Mouse (Mus musculus): Measurements from ENCODE around the gene Sar1a. TPM values are rescaled to one million over a fixed set of nuclear protein-coding genes. Genes with fewer than 3 reads are reported as not detected.

Gene Sar1a
- total RNA-seq (2021) = 100 to 1,000 TPM; 120 to 127 TPM
- long read RNA-seq, experiment 1, transcript Sar1a-201 (7 exons, 2,613 nt) = major isoform, 270 of 311 reads
- long read RNA-seq, experiment 1, partial matches to known transcripts = 3 of 311 reads
- long read RNA-seq, experiment 1, other reads (novel, unspliced or antisense) = 31 of 311 reads
- long read RNA-seq, experiment 2, transcript Sar1a-201 (7 exons, 2,613 nt) = major isoform, 262 of 290 reads
- long read RNA-seq, experiment 2, partial matches to known transcripts = 6 of 290 reads
- long read RNA-seq, experiment 2, other reads (novel, unspliced or antisense) = 18 of 290 reads

DNA sequence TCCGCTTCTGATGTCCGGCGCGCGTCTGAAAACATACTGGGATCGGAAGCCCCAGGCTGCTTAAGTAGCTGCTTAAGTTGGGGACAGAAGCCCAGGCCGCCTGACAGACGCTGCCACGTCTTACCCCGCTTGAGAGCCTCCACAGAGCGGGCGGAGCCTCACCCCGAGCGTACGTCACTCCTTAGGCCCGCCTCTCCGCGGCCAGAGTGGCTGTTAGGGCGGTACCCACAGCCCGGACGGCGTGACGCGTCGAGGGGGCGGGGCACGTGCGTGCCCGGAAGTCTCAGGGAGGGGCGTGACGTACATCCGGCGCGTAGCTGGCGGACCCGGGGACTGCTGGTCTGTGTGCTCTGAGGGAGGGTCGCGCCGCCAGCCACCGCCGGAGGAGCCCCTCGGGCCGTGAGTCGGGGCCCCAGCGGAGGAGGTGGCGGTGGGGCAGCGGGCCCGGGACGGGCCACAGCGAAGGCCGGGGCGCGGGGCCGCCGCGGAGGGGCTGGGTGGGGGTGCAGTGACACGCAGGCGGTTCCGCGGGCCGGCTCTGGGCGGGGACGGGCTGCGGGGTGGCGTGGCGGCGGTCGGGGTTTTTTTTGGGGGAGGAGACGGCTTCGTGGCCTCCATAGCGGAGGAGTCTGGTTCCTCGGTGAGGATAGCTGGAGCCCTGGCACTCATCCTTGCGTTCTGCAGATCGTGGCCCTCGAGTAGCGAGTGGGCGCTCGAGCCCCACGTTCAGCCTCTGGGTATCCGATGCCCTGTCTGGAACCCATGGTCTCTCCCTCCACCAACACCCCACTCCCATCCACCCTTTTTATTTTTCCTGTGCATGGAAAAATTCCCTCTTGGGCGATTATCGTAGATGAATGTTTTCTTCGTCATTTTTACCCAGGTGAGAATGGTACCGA, at the start of gene Sar1a:
Gene Sar1a (plus strand): TSS at position 285 of the 899 bp plus-strand sequence.
- intact Hi-C loops (cut with DNase I) = no loop called here

DNA sequence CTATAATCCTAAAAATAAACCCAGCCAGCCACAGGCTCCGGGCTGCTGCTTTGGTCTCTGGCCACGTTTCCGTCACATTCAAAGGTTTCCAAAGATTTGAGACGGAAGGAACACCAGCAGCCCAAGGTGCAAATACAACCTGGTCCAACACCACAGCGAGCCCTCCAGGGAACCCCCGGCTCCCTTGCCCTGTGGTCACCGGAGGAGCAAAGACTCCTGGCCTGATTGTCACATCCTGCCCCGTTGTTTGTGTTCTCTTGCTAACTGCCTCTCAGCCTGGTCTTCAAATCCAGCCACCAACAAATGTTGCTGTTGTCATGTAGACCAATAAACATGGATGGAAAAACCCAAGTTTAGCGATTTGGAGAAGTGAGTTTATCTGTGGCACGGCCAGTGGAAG, 47.7 kb upstream of the Sar1a start:
- DNase-seq (ENCODE audit: low spot score in 2 of 2) = no peak
- intact Hi-C loops (cut with DNase I) = no loop called here

More for the DNA sequence above, at the start of gene Sar1a:
- peak; percentile 98 for DNase-seq (ENCODE audit: low spot score in 2 of 2)

DNA sequence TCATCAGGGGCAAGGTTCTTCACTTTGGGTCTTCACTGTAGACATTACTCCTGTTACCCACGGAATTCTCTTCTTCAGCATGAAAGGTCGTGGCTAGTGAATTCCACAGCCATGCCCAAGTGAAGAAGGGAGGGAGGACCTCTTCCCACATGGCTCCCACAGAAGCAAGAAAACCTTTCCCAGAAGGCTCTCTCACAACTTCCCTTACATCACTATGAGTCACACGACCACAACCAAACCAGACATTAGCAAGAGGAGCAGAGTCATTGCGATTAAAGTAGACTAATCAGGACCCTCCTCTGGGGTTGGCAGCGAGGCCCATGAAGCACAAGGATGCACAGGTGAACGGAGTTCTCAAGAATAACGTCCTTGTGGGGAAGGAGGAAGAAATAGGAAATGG, 43.0 kb upstream of the Sar1a start:
- DNase-seq (ENCODE audit: low spot score in 2 of 2) = no peak
- intact Hi-C loops (cut with DNase I) = no loop called here

DNA sequence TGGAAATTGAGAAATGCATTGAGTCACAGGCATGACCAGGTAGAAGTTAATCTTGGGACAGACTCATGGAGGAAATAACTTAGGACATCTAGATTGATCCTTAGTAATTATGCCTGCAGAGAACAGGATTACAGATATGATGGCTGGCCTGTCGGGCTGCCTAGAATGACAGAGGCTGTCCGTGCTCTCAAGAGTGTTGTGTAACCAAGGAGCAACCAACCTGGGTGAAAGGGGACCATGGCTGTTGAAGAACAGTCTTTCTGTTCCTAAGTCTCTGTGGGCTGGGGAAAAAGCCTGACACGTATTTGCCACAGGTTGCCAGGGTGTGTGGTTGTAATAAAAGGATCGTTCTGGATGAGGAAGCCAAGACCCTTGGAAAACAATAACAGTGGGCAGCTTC, 39.7 kb upstream of the Sar1a start:
- no peak for DNase-seq (ENCODE audit: low spot score in 2 of 2)
- intact Hi-C loops (cut with DNase I) = no loop called here

DNA sequence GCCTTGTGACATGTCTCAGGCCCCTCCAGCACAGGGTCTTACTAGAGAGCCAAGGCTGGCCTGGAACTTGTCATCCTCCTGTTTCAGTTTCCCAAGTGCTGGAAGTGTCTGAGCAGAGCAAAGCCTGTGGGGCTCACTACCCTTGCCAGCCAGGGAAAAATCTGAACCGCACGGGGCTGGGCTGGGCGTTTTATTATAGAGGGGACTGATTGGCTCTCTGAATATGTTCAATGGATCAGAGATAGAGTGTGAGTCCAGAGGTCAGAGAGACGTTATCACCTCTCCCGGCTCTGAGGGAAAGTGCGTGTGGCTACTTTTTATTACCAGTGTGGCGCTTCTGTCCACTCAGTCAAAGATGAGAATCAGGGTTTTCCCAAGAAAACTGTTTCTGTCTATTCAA, 33.5 kb upstream of the Sar1a start:
- intact Hi-C loops (cut with DNase I) = no loop called here
- DNase-seq (ENCODE audit: low spot score in 2 of 2) = no peak

DNA sequence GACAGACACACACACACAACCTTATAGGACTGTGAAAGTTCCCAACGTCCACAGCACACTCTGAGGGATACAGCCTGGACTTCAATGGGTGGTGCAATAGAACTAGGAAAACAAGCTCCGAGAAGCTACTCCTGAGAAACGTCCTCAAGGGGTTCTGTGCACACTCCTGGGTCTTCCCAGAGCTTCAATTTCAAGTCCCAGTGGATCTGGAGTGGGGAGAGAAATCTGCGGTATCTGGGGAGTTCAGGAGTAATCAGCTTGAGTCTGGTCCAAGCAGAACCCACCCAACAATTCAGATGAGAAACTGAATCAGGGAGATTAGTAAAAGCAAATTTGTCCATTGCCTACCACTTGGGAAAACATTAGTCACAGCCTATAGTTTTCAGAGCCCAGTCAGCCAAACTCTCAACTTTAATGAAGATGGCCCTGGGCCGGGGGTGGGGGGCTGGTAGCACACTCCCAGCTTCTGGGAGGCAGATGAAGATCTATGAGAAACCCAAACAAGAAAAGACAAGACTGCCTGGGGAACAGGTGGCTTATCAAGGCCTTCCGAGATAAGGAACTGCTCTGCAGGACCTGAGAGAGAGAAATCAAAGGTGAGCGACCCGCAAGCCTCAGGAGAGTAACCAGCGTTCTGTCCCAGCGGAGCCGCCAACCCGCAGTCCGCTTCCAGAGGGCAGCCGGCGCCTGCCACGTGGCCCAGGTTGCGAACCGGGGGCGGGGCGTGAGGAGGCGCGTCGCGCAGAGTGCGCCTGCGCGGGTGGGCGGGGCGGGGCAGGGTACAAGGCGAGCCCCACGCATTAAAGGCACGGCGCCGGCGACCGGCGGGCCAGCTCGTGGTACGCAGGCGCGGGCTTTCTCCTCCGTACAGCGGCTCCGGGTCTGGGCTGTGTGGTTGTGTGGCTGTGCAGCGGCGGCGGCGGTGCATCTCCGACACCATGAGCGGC, 32.0 kb upstream of the Sar1a start, which contains the start of gene Ppa1:
Gene Ppa1 (plus strand): TSS at position 763 of the 947 bp plus-strand sequence.
- intact Hi-C loops (cut with DNase I) = no loop called here
- peak; percentile 71 to 88 for DNase-seq (ENCODE audit: low spot score in 2 of 2)

DNA sequence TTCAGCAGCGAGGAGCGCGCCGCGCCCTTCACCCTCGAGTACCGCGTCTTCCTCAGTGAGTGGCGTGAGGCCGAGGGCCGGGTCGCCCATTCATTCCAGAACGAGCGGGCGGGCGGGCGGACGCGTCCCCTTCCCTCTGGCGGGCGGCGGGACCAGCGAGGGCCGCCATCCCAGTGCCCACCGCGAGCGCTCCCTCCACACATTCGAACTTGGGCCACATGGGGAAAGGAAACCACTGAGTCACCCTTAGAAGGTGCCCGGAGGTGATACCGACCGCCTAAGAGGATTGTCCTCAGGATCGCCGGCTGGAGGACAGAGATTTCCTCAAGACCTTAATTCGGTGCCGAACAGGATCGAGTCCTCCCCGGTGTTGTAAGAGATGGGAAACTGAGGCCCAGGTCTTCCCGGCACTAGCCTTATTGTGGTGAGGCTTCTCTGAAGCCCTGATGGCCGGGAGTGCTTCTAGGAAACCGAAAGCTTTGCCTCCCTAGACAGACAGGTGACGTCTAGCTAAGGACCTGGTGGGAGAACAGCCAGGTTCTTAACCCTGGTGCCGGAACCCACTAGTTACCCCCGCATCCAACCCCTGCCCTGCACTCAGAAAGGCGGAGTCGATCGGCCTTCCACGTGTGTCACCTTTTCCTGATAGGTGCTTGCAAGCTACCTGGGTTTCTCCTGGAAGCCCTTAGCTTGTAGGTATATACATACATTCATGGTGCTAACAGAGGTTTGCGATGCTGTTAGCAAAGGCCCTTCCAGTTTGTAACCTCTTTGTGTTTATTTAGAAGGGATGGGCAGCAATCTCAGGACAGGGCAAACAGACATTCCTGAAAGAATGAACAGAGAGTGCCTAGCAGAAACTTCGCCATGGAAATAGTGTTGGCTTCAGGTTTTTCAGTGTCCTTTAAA, 31.1 kb upstream of the Sar1a start:
- DNase-seq (ENCODE audit: low spot score in 2 of 2) = no peak
- intact Hi-C loops (cut with DNase I) = no loop called here

DNA sequence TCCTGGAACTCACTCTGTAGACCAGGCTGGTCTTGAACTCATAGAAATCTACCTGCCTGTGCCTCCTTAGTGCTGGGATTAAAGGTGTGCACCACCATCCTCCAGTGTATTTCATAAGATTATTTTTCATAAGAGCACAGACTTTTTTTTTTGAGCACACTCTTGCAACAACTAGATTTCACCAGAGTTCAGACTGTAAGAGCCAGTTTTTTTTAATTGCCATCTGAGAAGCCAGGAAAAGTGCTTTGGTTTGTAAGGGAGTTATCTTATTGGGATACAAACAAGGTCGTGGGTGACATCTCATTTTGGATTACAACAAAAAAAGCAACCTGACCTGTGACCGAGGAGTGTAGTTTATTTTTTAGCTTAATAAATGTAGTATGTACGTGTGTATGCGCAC, 26.0 kb upstream of the Sar1a start:
- DNase-seq (ENCODE audit: low spot score in 2 of 2) = no peak
- intact Hi-C loops (cut with DNase I) = no loop called here

DNA sequence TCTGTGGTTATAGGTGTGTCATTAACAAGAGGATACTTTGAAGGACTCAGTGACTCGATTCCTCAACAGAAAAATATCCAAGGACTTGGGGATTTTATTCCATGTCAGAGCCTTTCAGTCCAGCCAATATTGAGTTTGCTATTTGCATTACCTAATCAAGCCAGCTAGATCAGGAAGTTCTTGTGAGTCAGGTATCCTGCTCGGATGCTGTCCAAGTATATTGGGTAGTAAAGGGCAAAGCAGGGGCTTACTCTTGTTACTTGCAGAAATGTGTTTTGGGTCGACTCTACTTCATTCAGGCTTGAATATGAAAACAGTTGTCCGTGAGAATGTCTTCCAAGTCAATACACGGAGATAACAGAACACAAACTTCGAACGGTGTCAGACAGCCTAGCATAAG, 25.4 kb upstream of the Sar1a start:
- intact Hi-C loops (cut with DNase I) = loop anchor here (5.0 kb wide), 1 partner anchor 312 kb away; no protein-coding TSS in a partner anchor
- DNase-seq (ENCODE audit: low spot score in 2 of 2) = no peak

DNA sequence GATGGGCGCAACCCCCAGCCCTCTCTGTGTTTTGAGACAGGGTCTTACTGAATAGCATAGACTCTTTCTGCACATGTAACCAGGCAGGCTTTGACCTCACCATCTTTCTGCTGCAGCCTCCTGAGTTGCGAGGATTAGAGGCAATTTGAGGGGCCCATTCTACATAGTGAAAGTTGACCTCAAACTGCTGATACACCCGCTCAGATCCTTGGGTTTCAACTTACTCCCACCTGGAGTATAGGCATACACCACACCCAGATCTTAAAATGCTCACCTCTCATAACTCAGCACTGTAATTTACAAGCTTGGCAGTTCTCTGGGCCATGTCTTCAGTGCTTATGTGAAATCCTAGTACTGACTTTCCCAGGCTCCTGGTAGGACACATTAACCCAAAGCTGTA, 24.9 kb upstream of the Sar1a start:
- no peak for DNase-seq (ENCODE audit: low spot score in 2 of 2)
- intact Hi-C loops (cut with DNase I) = loop anchor here (5.0 kb wide), 1 partner anchor 313 kb away; no protein-coding TSS in a partner anchor

DNA sequence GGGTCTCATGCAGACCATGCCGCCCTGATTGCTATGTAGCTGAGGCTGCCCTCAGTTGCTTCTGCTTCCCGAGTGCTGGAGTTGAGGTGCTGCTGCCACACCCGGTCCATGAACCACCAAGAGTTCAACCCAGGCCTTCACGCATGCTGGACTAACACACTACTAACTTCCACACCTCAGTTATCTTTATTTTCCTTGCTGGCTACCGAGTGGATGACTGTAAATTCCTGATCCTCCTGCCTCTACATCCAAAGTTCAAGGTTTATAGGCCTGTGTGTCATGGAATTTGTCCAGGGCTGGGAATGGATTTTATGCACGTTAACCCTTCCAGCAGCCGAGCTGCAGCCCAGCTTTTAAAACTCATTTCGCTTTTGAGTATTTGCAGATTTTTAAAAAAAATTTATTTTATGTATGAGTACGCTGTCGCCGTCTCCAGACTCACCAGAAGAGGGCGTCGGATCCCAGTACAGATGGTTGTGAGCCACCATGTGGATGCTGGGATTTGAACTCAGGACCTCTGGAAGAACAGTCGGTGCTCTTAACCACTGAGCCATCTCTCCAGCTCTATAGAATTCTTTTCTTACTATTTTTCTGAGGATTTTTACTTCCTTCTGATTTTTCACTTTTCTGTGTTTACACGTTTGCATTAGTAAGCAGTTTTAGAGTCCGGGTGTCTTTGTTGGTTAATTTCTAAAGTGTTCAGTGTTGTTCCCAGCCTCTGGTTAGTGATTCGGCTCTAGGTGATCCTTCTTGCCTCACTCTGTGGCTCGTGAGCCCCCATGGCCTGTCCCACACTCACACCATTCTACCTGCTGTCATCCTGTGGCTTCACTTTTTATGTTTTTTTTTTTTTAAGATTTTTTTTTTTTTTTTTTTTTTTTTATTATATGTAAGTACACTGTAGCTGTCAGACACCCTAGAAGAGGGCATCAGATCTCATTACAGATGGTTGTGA, 22.9 kb upstream of the Sar1a start:
- intact Hi-C loops (cut with DNase I) = loop anchor here (5.0 kb wide), 1 partner anchor 315 kb away; no protein-coding TSS in a partner anchor
- DNase-seq (ENCODE audit: low spot score in 2 of 2) = no peak

DNA sequence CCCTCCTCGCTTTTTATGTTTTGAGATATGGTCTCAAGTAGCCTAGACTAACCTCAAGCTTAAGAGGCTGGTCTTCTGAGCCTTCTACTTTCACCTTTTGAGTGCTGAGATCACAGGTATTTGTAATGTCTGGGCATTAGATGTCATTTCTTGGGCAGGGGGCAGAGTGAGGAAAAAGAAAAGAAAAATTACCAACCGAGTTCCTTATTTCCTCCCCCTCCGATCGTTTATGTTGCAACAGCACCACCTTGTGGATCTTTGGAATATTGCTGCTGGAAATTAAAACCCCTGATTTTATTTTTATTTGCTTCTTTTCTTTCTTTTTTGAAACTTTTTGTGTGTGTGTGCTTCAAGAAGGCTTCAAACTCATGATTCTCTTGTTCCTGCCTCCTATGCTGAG, 22.1 kb upstream of the Sar1a start:
- intact Hi-C loops (cut with DNase I) = loop anchor here (1.0 to 5.0 kb wide), 3 partner anchors 55 to 316 kb away; no protein-coding TSS in a partner anchor
- DNase-seq (ENCODE audit: low spot score in 2 of 2) = peak in 1 of 2 experiments; percentile 23

DNA sequence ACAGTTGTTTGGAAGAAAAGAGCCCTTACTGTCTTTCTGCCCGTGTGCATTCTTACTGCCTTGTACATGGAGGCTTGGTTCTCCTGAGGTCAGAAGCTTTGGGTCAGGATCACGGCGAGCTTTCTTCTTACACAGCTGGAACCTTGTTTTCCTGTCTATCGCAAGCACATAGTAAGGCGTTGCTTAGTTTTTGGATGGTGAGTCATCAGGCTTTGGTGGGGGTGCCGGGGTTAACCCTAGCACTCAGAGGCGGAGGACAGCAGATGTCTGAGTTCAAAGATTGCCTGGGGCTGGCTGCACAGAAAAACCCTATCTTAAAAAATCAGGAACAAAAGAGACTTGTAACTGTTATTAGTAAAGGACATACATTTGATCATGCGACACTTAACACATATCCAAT, 18.2 kb upstream of the Sar1a start:
- intact Hi-C loops (cut with DNase I) = loop anchor here (2.0 kb wide), 1 partner anchor 51 kb away; no protein-coding TSS in a partner anchor
- no peak for DNase-seq (ENCODE audit: low spot score in 2 of 2)

DNA sequence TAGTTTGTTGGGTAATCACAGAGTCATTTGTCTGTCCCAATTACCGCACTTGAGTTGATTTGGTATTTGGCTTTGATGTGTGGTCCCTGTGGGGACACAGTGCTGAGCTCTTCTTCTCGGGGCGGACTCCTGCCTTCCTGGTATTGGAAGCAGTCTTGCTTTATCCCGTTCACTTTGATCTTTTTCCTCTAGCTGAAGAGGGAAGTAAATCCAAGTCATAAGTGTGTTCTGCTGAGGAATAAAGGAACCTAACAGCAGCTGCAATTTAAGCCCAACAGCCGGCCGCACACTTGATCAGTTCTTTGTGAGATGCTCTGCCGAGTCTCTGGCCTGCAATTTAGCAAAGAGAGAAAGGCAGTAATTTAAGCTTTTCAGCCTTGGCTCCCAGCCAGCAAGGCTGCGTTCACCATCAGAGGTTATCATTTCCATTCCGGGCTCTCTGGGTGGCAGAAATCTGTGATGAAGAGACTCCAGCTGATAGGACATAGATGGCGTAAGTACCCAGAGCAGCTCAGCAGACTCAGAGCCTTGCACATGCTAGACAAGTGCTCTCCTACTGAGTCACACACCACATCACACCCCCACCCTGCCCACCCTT, 17.6 kb upstream of the Sar1a start:
- intact Hi-C loops (cut with DNase I) = no loop called here
- DNase-seq (ENCODE audit: low spot score in 2 of 2) = peak in 1 of 2 experiments; percentile 42

DNA sequence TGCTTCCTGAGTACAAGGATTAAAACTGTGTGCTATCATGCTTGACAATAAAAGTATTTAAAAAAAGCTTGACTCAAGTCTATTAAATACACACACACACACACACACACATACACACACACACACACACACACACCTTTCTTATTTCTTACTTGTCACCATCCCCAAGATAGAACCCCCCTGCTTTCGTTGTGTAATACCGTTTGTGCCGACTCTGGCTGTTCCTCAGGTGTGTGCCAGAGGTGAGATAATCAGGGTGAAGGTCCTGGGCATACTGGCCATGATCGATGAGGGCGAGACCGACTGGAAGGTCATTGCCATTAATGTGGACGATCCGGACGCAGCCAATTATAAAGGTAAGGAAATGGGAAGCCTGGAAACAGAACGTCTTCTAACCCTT, 15.0 kb upstream of the Sar1a start:
- intact Hi-C loops (cut with DNase I) = no loop called here
- DNase-seq (ENCODE audit: low spot score in 2 of 2) = no peak

DNA sequence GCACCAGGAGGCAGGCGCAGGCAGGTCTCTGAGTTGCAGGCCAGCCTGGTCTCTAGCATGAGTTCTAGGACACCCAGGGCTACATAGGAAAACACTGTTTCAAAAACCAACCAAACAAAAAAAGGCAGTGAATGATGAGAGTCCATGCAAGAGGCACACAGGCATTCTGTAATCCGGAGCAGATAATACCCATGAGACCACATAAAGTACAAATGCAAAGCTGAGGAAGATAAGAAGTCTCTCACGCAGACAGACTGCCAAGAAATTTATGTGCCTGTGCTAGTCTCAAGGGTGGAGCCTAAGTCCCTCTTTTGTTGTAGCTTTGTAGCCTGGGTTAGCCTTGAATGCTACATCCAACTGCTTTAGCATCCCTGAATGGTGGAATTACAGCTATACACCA, 14.4 kb upstream of the Sar1a start:
- intact Hi-C loops (cut with DNase I) = no loop called here
- DNase-seq (ENCODE audit: low spot score in 2 of 2) = no peak

DNA sequence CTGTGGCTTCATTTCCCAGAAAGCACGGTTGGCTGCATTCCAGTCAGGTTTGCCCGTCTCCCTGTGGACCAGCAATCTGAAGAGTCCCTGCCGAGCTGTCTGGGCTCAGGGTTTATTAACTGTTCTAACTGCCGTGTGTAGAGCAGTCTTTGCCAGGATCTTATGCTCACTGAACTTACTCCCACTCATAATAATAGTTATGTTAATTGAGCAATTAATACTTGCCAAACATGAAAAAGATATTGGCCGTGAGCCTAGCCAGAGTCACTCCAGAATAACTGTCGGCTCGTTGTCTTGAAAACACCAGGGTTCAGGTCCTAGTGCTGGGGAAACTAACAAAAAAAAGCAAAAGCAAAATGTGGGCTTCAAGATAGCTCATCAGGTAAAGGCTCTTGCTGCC, 10.8 kb upstream of the Sar1a start:
- intact Hi-C loops (cut with DNase I) = no loop called here
- DNase-seq (ENCODE audit: low spot score in 2 of 2) = no peak

Data from left cerebral cortex, postnatal 14 days (tissue).